ENCODE assay signal across 21 mouse cellular contexts in the genomic region with DNA sequence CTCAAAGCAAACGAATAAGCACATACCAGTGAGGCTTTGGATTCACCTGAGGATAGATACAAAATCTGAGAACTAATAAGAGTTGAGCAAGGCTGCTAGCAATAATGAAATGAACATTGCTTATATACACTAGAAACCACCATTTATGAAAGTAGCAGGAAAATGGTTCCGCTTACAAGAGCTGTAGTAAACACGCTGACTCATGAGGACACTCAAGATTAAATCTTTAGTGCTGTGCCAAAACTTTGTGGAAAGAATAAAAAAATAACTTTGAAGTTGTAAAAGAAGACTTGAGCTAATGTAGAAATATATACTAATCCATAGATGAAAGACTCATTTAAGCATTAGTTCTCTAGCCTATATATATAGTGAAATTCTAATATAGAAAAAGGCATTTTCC. TPM values are rescaled to one million over a fixed set of nuclear protein-coding genes. Genes with fewer than 3 reads are reported as not detected.
DNase-seq lines count a peak whose midpoint lies in the region; ATAC-seq lines count a peak whose summit lies in the region.
"Had no signal": no experiment of that assay in that cellular context is flagged by ENCODE, and none has a peak within 500 bp of the region (broad histone marks: within the 10 kb centered on the region; RNA-seq: fewer than 3 reads in every experiment).

No protein-coding gene starts in this region.

- DNase-seq in embryonic facial prominence, embryonic 14.5 days (ENCODE audit: low spot score) = peak; percentile 41
- DNase-seq in embryonic facial prominence, embryonic 10.5 days (ENCODE audit: low spot score) = no peak
- no peak for DNase-seq in kidney, adult 8-10 months
- peak; percentile 2 for DNase-seq in 3T3-L1 (ENCODE audit: low read depth, low spot score)
- no peak for DNase-seq in c-Kit-positive CD71-positive TER-119-positive erythroid progenitor cells, embryonic 14.5 days (ENCODE audit: low spot score)
- no peak for DNase-seq in cerebellum, postnatal 36 days
- DNase-seq: adrenal gland, postnatal 10 days; cerebellum, adult 11 months; cerebellum, postnatal 10 days; heart, postnatal 14 days; spleen, adult 18-20 months; thymus, adult 18-20 months had no signal

- ATAC-seq in embryonic facial prominence, embryonic 14.5 days (ENCODE audit: low read depth) = no peak
- ATAC-seq in kidney, embryonic 16.5 days (ENCODE audit: low FRiP score, low TSS enrichment) = no peak
- peak; percentile 44; the same call in 1 of the 2 replicates for ATAC-seq in granulocyte monocyte progenitor cell, adult 5-6 weeks (replicated peaks; ENCODE audit: poor library complexity, severe bottlenecking)
- ATAC-seq: intestine, embryonic 15.5 days; midbrain, embryonic 15.5 days had no signal

- peaks cover 5% of the 10 kb centered on the region; the same call in 1 of the 2 replicates for H3K4me1 ChIP-seq in embryonic facial prominence, embryonic 14.5 days (ENCODE audit: control insufficient read depth, insufficient read depth, low read length)
- no peaks in the 10 kb centered on the region for H3K4me1 ChIP-seq in embryonic facial prominence, embryonic 10.5 days
- peaks cover 20% of the 10 kb centered on the region for H3K4me1 ChIP-seq in kidney, embryonic 16.5 days (ENCODE audit: insufficient read depth, low read length)

- WGBS in embryonic facial prominence, embryonic 14.5 days = 61% methylated on average over 3 of the region's 3 CpGs
- 91% methylated on average over 3 of the region's 3 CpGs for WGBS in embryonic facial prominence, embryonic 10.5 days
- WGBS in kidney, embryonic 16.5 days = 64% methylated on average over 3 of the region's 3 CpGs

- no peaks in the 10 kb centered on the region for H3K27me3 ChIP-seq in embryonic facial prominence, embryonic 14.5 days (replicated peaks; ENCODE audit: control insufficient read depth, insufficient read depth, low read length)
- no peaks in the 10 kb centered on the region for H3K27me3 ChIP-seq in embryonic facial prominence, embryonic 10.5 days (replicated peaks; ENCODE audit: low read depth, poor library complexity, severe bottlenecking)
- H3K27me3 ChIP-seq in kidney, embryonic 16.5 days (ENCODE audit: insufficient read depth, low read length) = no peaks in the 10 kb centered on the region
- H3K27me3 ChIP-seq: CH12.LX; intestine, embryonic 15.5 days; liver, embryonic 15.5 days; midbrain, embryonic 15.5 days had no signal

- H3K4me3 ChIP-seq in embryonic facial prominence, embryonic 14.5 days (ENCODE audit: low read depth, low read length) = no peak overlapping the region
- H3K4me3 ChIP-seq in embryonic facial prominence, embryonic 10.5 days = no peak overlapping the region
- no peak overlapping the region for H3K4me3 ChIP-seq in kidney, embryonic 16.5 days (ENCODE audit: low read length)
- H3K4me3 ChIP-seq: intestine, embryonic 15.5 days; layer of hippocampus, adult 2 months; liver, embryonic 15.5 days; midbrain, embryonic 15.5 days; myocyte had no signal

- no peak overlapping the region for H3K9ac ChIP-seq in embryonic facial prominence, embryonic 14.5 days (ENCODE audit: low read depth, low read length)
- H3K9ac ChIP-seq in kidney, embryonic 16.5 days (replicated peaks; ENCODE audit: low read length) = no peak overlapping the region
- H3K9ac ChIP-seq: hindbrain, embryonic 14.5 days; intestine, embryonic 15.5 days; liver, embryonic 15.5 days; midbrain, embryonic 15.5 days had no signal

- H3K36me3 ChIP-seq in embryonic facial prominence, embryonic 14.5 days (ENCODE audit: control insufficient read depth, insufficient read depth, low read length) = peaks cover 9% of the 10 kb centered on the region; the same call in 1 of the 2 replicates
- peaks cover 3% of the 10 kb centered on the region; the same call in 1 of the 2 replicates for H3K36me3 ChIP-seq in embryonic facial prominence, embryonic 10.5 days (replicated peaks)
- H3K36me3 ChIP-seq in kidney, embryonic 16.5 days (ENCODE audit: insufficient read depth, low read length) = 0 out of 2 replicates have a peak, but pooled peaks cover 3% of the 10 kb centered on the region
- H3K36me3 ChIP-seq: intestine, embryonic 15.5 days; liver, embryonic 15.5 days; midbrain, embryonic 15.5 days had no signal

- H3K4me2 ChIP-seq in embryonic facial prominence, embryonic 14.5 days (ENCODE audit: low read depth, low read length) = no peak overlapping the region
- no peak overlapping the region for H3K4me2 ChIP-seq in kidney, embryonic 16.5 days (replicated peaks; ENCODE audit: low read depth, low read length)
- H3K4me2 ChIP-seq: hindbrain, embryonic 14.5 days; intestine, embryonic 15.5 days; liver, embryonic 15.5 days; midbrain, embryonic 15.5 days had no signal

- H3K27ac ChIP-seq in embryonic facial prominence, embryonic 14.5 days (replicated peaks; ENCODE audit: low read depth, low read length) = no peak overlapping the region
- no peak overlapping the region for H3K27ac ChIP-seq in embryonic facial prominence, embryonic 10.5 days (replicated peaks)
- H3K27ac ChIP-seq in kidney, embryonic 16.5 days (ENCODE audit: low read length) = peak overlapping the region; percentile 40; the same call in 1 of the 2 replicates
- H3K27ac ChIP-seq: hindbrain, embryonic 14.5 days; intestine, embryonic 15.5 days; layer of hippocampus, adult 2 months; liver, embryonic 15.5 days; midbrain, embryonic 15.5 days had no signal

- no peaks in the 10 kb centered on the region for H3K9me3 ChIP-seq in embryonic facial prominence, embryonic 14.5 days (ENCODE audit: control insufficient read depth, low read length)
- no peaks in the 10 kb centered on the region for H3K9me3 ChIP-seq in embryonic facial prominence, embryonic 10.5 days
- H3K9me3 ChIP-seq in kidney, embryonic 16.5 days (ENCODE audit: low read length) = no peaks in the 10 kb centered on the region
- H3K9me3 ChIP-seq: intestine, embryonic 15.5 days; liver, embryonic 15.5 days; midbrain, embryonic 15.5 days had no signal

RNA-seq across cellular contexts. Expression of gene Fchsd2, which starts 35.1 kb away (rescaled TPM):
- polyA plus RNA-seq in embryonic facial prominence, embryonic 14.5 days (2014; fragmentation: Nextera tagmentation; extraction: Ambion mirVana) = 20.7 and 23.9 TPM in 2 replicates
- 18.7 and 20.9 TPM in 2 replicates for polyA plus RNA-seq in embryonic facial prominence, embryonic 10.5 days (2016; fragmentation: Nextera tagmentation; extraction: Ambion mirVana)
- 24.6 and 28.5 TPM in 2 replicates for polyA plus RNA-seq in kidney, embryonic 16.5 days (2015; fragmentation: Nextera tagmentation; extraction: Ambion mirVana)
- total RNA-seq in granulocyte monocyte progenitor cell, adult 5-6 weeks (2014; fragmentation: Nextera tagmentation) = 43.5 and 60.4 TPM in 2 replicates
- total RNA-seq in granulocyte monocyte progenitor cell, adult 5-6 weeks (2017) = 33.8 and 45.6 TPM in 2 replicates

Comparison
In these comparisons a context has a peak if more than half of its experiments do, and no peak if none do; other contexts are left out.
1. DNase-seq: peak in embryonic facial prominence, embryonic 14.5 days (single experiment) and 3T3-L1 (single experiment); none in embryonic facial prominence, embryonic 10.5 days (single experiment), kidney, adult 8-10 months (0 of 2), c-Kit-positive CD71-positive TER-119-positive erythroid progenitor cells, embryonic 14.5 days (single experiment) and cerebellum, postnatal 36 days (0 of 2).